Mouse (Mus musculus) gonadal fat pad, adult 2 months (tissue): ENCODE data around the gene Akap9. TPM values are rescaled to one million over a fixed set of nuclear protein-coding genes. Genes with fewer than 3 reads are reported as not detected.
A peak's percentile ranks its signal among the peaks of the same experiment; 100 is the strongest.
"Not testable (repeated sequence)": the region's sequence is repeated elsewhere in the genome, so short reads cannot be mapped to it uniquely, and the experiment has no call there.

Source experiments
- DNase-seq: peaks from one replicate; pipeline ENCODE4 v3.0.0-alpha.2; 2012; ENCODE audit warnings: low read depth
- polyA plus RNA-seq: library from polyadenylated mRNA; depleted of rRNA; stranded (reverse); fragments of >200 nt; gene quantifications from 2 replicates; pipeline ENCODE4 v1.2.3, GENCODE M21; 2012

Akap9 gene
- polyA plus RNA-seq, 1 experiment: 6.8 TPM

DNA sequence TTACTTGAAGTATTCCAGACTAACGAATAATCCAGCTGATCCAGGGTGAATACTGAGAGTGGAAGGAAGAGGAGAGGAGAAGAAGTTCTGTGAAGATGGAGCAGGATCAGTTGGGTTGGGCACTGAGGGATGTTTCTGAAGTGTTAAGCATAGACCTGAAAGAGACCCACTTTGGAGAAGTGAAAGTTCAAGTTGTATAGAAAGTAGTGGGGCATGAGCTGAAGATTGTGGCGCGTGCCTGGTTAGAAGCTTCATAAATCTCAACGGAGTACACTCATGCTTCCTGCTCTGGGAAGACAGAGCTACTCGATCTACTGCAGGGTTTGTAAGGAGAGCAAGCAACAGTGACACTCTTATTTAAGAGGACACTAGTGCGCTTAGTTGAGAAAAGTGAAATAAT, 41.3 kb downstream of the Akap9 start:
- DNase-seq: no peak

- DNase-seq: no peak
Observed at GRCm38 (mm10) chr5:3970936-3971335, 43.1 kb downstream of the Akap9 start.

GRCm38 (mm10) chr5:3973764-3974163, 45.9 kb downstream of the Akap9 start:
- DNase-seq: no peak

DNA sequence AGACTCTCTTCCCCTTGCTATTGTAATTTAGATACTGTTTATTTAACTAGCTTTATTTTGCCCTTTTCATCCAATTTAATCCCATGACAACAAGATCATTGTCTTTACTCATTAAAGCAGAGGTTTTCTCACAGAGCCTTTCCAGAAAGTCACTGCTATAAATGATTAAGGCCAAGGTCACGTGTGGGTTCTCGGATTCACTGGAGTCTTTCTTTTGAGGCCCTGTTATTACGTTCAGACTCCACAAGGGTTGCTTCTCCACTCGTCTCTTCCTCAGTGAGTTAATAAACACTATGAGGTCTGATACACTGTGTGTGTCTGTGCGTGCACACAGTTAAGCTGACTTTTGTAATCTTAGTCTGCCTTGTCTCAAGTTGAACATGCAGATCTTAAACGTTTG, 47.0 kb downstream of the Akap9 start:
- DNase-seq: no peak

DNA sequence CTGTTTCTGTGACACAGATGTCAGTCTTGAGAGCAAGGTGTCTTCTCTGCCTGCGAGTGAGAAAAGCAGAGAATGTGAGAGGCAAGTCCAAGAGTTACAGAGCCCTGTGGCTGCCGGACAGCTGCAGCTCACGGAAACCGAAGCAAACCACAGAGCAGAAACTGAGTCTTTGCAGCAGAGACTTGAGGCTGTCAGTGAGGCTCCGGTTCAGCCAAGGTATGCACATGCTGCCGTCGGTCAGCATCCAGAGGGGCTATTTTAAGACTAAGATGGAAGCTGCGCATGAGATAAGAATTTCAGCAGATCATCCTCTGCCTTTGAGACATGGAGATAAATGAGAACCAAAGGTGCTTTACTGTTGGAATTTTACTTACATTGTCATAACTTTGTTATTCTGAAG, 48.3 kb downstream of the Akap9 start:
- no peak for DNase-seq

DNA sequence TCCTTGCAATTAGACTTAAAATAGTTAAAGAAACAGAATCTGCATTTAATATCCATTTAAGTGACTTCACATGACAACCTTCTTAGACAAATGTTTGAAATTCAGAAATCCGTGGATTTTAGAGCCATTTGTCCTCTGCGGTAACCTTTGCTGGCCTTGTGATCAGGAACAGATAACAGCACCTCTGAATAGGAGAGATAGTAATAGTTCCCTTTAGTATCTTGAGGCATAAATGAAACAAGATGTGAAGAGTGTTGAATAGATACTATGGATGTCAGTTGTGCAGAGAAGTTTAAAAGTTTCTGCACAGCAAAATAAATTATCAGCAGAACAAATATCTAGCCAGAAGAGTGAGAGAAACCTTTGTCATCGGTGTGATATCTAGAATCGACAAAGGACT, 50.0 kb downstream of the Akap9 start:
- no peak for DNase-seq

GRCm38 (mm10) chr5:3989608-3990007, 61.8 kb downstream of the Akap9 start:
- no peak for DNase-seq

DNA sequence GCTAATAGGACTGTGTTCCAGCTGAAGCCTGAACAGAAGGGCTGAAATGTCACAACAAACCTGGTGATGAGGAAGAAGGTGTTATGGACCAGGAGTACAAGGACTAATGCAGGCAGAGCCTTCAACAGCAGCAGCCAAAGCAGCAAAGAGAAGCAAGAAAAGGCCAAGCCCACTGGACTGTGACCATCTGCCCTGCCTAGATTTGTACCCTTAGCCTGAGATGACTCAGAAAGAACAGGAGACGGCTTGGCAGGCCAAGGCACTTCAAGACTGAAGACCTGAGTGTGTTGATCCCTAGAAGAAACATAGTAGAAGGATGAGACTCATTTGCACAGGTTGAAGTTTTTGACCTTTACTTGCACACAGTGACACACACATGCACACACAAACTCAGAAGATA, 62.6 kb downstream of the Akap9 start:
- DNase-seq: no peak

GRCm38 (mm10) chr5:4004531-4005469, 76.9 kb downstream of the Akap9 start:
- no peak for DNase-seq

GRCm38 (mm10) chr5:4006606-4007005, 78.8 kb downstream of the Akap9 start:
- no peak for DNase-seq

- no peak for DNase-seq
Observed at GRCm38 (mm10) chr5:4008266-4008665, 80.4 kb downstream of the Akap9 start.

DNA sequence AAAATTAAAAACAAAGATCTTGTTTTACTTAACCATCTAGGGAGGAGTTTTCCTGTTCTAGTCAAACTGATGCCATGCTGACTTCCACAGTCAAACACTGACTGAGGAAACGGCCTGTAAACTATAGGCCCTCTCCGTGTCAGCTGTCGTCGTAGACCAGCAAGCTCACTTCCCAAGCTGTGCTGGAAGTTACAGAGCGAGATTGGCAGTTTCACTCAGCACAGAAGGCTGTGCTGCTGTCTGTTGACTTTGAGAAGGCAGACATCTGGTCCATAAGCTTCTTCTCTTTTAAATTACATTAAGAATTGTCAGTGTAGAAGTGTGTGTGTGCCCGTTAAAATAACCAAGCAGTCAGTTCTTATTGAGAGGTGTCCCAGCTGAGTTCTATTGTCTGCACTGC, 81.7 kb downstream of the Akap9 start:
- DNase-seq: no peak

DNA sequence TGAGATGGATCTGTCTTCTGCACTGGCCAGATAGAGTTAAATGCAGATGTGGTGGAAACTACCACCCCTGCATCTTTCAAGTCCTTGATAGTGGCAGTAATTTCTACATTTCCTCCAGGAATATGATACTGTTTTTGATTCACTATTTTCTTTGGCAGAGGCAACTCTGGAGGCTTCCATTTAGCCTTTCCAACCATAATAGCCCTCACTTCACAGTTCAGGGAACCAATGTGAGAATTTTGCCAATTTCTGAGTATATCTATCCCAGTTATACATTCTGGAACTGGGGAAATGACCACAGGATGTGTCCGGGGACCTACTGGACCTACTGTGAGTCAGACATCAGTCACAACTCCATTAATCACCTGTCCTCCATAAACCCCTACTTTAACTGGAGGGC, 89.8 kb downstream of the Akap9 start:
- not testable (repeated sequence) for DNase-seq

GRCm38 (mm10) chr5:4019377-4019776, 91.5 kb downstream of the Akap9 start:
- DNase-seq: no peak

DNA sequence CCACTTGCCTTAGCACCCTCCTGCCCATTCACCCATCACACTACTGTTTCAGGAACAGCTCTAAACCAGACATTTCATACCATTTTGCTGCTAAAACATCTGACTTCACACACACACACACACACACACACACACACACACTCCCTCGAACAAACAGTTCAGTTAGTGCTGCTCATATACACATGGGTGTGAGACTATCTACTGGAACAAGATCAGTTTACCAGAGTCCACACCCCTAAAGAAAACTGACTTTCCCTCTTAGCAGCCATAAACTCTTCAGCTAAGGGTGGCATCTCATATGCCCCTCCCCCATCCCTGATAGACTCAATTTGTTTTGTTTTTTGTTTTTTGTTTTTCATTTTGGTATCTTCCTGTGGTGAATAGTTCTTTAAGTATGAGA, 92.2 kb downstream of the Akap9 start:
- no peak for DNase-seq

DNA sequence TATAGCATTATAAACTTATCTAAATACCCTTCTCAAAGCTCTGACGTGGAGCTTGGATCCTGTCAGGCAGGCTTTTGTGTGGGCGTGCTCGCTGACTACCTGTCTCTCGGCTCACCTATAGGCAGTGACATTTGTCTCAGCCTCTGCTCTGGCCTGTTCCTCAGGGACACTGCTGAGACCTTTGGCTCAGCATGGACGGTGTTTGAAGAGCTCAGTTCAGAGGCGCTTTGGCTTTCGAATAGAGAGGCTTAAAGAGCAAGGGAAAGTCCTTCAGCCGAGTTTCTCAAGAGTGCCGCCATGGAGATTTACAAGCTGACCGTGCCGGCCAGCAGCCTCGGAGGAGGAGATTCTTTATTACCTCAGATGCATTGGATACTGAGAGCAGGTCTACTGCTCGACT, 95.3 kb downstream of the Akap9 start:
- DNase-seq: peak; percentile 57

DNA sequence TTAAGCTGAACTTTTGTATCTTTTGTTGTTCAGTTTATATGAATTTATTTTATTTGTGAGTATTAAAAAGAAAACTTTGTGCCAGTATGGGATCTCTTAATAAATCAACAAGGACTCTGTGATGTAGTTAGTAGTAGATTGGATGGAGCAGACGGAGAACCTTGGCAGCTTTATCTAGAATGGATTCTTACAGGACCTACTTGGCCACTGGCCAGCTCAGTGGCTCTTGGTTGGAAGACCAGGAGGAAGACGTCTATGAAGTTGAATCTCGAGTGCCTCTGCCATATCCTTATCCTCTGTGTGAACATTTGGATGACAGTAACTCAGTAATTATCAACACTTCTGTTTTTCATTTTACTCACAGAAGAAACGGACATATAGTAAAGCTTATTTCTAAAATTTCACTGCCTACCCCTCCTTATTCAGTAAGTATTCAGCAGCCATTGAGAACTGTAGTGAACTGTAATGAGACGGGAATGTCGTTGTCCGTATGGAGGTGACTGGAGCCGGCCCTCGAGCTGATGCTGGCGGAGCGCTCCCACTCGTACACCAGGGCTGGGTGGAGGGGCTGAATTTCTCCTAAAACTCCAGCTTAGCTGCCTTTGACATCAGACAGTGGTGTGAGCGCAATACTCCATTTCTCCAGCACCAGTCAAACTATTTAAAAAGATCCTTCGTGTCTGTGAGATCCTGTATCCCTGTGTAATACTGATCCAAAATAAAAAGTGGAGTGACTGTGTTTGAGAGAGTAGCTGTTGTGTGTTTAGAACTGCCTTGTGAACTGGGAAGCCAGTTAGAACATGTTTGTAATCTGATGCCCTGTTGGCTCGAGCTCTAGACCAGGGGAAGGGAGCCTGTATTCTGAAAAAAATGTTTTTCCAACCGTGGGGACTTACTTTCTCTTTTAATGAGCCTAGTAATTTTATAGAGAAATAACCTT, 96.2 kb downstream of the Akap9 start:
- DNase-seq: no peak

DNA sequence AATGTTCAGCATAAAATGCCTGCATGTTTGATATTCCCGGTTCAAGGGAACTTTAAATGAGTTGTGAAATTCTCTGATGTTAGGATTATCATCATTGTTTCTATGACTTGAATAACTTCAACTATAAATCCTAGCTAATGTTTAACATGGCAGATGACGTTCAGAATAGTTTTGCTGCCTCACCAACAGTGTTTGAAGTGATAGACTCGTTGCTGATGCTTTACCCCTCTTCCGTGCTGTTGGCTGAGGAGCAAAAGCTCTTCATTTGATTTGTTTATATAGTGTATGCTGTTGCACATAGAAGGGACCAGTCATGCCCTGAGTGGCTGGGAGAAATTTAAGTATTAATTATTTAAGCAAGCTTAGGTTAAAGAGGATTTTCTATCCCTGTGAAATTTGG, 96.9 kb downstream of the Akap9 start:
- no peak for DNase-seq

DNA sequence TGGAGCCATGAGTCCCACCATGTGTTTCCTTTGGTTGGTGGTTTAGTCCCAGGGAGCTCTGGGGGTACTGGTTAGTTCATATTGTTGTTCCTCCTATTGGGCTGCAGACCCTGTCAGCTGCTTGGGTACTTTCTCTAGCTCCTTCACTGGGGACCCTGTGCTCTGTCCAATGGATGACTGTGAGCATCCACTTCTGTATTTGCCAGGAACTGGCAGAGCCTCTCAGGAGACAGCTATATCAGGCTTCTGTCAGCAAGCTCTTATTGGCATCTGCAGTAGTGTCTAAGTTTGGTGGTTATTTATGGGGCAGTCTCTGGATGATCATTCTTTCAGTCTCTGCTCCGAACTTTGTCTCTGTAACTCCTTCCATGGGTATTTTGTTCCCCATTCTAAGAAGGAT, 98.5 kb downstream of the Akap9 start:
- DNase-seq: not testable (repeated sequence)

GRCm38 (mm10) chr5:4028486-4029173, 100.8 kb downstream of the Akap9 start:
- no peak for DNase-seq

DNA sequence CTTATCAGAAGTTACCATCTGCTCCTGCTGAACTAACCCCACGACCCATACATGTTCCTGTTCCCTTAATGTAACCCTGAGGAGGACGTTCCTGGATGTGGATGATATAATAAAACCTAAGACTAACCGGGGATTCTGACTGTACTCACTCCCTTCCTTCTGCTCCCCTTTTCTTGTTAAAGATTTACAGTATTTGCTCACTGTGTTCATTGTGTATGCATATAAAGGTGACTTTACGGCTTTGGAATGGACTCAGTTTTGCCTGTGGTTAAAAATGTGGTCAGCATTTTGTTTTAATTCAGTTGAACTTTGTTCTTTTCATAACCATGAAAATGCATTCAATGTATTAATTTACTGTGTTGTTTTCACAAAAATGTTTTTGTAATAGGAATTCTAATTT, 104.0 kb downstream of the Akap9 start:
- DNase-seq: no peak

GRCm38 (mm10) chr5:4036686-4037085, 108.8 kb downstream of the Akap9 start:
- DNase-seq: no peak
